Mouse (Mus musculus) liver, adult (tissue): ENCODE measurements around the gene Inhbe.

Source experiments
- GATA4 ChIP-seq: IDR thresholded peaks from 2 replicates; pipeline ENCODE4 v1.6.1; 2014; ENCODE audit warnings: mild to moderate bottlenecking, low read length; ENCODE audit not compliant: insufficient replicate concordance

Inhbe gene

DNA sequence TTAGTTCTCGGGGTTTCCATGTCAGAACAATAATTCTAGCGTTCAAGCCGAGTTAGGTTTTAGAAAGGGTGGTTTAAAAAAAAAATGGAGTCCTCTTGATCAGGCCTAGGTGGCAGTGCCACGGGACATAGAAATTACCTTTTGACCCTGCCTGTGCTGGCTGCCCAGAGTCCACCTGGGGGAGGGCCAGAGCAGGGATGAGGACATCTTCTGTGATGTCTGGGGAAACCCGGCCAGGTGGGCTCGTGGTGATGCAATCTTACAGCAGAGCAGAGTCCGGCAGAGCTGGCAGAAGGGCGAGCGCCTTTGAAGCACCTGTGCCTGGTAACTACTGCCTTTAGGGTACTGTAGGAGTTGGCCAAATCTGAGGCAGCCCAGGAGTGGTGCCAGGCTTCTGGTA is 2.0 kb downstream of the Inhbe start:
- TF ChIP-seq GATA4 = no peak

DNA sequence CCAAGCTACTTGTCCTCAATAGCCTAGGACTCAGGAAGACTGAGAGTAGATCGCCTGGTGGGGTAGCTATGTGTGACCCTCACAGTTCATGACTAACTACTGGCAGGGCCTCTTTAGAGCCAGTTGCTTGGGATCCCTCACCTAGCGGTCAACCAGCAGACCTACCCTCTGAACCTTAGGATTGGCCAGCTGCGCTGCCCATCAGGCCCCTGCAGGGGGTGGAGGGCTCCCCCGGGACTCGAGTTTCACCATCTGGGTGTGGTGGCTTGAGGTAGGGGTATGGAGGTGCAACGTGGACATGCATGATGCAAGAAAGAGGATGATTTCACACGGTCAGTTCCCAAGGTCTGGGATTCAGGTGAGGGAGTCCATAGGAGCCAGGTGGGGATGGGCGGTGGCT is 2.5 kb downstream of the Inhbe start:
- no peak for TF ChIP-seq GATA4

DNA sequence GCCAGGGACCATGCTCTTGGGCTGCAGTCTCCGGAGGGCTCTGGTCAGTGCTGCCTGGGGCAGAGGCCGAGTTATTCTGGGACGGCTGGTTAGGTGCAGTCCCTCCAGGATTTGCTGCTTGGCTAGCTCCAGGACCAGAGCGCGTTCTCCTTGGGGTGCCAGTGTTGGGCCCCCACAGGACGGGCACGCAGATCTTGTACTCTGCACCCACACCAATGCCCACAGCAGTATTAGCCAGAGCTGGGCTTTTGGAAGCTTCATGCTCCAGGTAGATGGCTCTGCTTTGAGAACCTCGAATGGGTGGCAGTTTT is 3.0 kb downstream of the Inhbe start:
- no peak for TF ChIP-seq GATA4

DNA sequence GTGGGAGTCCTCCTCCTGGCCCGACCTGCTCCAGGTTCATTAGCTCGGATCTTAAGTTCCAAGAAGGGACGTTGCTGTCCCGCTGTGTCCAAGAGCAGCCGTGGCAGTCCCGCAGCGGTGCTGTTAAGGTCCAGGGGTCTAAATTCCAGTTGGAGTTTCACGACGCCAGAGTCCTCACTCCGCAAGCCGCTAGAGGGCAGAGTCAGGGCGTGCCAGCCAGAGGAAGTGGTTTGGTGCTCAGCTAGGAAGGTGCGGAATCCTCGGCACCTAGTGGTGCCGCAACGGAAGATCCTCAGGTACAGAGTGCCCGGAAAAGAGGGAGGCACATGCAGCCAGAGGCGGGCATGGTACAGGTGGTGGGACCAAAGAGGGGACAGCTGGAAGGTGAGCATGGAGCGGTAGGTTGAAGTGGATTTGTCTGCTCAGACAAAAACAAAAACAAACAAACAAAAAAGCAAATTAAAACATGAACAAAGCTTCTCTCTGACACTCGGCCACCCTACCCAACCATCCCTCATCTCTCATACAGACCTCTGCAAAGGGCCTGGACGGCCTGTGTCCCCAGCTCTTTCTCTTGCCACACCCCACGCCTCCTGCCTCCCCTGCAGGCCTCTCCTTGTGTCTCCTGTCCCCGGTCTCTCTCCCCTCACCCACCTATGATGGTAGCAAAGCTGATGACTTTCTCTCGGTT is 3.5 kb downstream of the Inhbe start:
- TF ChIP-seq GATA4 = no peak

DNA sequence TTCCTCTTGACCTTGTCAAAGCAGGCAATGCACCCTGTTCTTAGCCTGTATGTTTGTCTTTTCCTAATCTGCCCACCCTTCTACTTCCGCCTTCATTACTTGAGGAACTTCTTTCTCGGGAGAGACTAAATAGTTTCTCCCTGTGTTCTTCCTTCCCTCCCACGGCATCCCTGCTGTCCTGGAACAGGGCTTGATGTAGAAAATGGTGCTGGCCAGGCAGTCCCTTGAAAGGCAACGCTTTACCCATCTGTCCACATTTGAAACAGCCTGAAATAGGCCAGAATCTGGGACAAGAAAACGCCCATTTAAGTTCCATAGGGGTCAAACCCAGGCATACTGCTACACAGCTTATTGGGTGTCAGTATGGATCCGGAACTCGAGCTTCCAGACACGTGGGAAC is 4.4 kb downstream of the Inhbe start:
- TF ChIP-seq GATA4 = no peak

DNA sequence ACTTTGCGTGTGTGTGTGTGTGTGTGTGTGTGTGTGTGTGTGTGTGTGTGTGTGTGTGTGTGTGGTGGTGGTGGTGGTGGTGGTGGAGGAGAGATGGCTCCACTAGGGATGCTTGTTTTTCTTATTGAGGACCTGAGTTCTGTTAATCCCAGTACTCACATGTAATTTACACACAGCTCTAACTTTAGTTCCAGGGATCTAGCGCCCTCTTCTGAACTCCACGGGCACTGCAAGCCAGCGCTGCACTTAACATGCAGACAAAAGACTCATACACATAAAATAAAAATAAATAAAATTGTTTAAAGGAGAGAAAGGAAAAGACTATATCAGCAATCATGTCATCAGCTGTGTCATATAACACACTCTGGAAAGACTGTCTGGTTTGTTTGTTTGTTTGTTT is 5.3 kb downstream of the Inhbe start:
- TF ChIP-seq GATA4 = no peak

DNA sequence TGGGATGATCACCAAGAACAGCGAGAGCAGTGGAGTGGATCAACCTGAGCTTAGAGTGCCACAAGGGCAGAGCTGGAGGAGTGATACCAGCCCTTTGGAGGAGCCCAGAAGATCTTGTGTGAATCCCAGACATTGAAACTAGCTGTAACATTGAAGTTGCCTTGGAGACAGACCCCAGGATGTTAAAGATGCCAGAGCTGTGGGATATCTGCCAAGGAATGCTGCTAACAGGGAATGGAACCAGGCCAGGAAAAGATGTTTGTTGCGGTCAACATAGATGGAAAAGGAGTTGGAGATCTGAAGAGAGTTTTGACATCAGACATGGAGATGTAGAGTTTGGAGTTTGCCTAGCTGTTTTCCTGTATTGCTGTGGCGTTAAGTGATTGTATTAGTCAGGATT is 8.0 kb downstream of the Inhbe start:
- no peak for TF ChIP-seq GATA4

DNA sequence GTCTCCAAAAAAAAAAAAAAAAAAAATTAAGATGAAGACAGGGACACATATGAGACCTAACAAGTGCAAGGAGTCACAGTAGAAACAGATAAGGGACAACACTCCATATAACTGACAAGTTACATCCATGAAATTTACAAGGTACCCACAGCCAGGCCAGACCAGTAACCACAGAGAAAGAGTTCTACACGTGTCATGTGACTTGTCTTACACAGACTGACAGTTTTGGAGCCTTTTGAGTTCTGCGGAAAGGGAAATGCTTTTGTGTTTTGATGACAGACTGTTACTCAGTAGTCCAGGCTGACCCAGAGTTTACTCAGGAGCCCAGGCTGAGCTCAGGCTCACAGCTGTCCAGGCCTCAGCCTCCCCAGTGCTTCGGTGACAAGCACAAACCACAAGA is 11.2 kb downstream of the Inhbe start:
- no peak for TF ChIP-seq GATA4

DNA sequence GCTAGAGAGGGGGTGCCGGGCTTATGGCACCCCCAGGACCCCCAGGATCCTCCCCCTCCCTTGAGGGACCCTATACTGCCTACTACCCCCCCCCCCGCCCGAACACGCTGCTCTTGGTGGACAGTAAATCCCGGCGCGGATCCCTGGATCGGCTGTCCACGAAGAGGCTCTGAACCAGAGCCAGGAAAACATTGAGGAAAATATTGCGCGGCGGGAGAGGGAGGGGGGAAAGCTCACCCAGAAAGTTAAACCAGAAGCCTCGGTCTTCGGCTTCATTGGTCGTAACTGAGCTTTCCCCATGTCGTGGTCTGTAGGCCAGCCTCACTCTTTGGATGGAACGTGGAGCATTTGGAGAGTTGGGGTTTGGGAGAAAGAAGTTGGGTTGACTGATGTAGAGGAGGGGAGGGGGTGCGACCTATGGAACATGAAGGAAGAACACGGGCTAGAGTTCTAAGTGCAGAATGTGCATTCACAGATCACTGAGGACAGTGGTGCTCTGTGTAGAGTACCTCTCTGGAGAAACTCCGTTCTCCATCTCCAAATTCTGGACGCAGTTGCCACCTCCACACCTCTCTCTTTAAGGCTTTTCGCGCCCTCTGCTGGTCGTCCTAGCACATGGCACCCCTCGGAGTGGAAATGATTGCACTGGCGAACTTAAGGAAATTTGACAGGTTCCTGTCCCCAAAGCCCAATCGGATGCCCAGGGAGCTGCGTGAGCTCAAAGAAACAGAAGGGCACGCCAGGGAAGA is 12.1 kb downstream of the Inhbe start, which contains the start of gene Gli1:
Gene Gli1 (minus strand): TSS at position 84 of the 749 bp plus-strand sequence.
- no peak for TF ChIP-seq GATA4

DNA sequence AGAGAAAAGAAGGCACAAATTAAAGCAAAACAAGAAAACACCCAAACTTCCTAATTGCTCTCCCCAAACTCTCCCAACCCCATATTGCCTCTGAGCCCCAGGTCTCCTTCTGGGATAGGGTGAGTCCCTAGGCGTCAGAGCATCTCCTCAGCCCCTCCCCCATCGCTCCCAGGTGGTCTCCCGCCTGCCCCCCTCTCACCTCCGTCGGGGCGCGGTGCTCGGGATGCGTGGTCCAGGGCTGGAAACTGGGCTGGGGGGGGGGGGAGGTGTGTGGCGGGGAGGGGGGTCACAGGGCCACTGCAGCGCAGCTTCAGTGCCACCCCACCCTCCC is 12.9 kb downstream of the Inhbe start:
- TF ChIP-seq GATA4 = no peak

DNA sequence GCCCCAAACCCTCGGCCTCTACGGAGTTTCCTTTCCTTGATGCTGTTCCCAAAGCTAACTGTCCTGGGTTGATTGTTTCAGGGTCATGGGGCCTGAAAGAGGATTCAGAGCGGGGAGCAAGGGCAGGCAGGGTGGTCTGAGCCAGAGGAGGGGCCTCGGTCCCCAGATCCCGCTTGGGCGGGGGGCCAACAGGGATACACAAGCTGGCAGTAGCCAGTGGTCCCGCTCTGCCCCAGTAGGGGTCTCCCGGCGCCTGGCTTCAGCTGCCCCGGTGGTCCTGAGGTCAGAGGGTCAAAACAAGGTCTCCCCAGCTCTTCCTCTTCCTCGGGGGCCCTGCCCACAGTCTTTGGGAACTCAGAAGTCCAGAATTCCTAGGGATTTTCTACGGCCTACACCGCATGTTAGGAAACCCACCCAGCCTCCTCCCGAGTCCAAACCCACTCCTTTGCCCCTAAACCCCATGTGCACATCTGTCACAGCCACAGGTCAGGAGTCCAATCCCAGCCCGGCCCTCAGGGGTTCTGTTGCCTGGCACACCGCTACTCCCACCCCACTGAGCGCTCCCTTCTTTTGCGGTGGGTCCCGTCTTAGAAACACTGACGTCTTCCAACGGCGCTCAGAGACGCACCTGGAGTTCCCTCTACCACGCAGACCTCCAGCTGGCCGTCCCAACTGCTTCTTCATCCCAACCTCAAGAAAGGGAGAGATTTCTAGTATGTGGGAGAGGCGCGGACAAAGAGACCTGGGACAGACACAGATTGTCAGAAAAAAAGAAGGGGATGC is 13.4 kb downstream of the Inhbe start:
- TF ChIP-seq GATA4 = no peak

DNA sequence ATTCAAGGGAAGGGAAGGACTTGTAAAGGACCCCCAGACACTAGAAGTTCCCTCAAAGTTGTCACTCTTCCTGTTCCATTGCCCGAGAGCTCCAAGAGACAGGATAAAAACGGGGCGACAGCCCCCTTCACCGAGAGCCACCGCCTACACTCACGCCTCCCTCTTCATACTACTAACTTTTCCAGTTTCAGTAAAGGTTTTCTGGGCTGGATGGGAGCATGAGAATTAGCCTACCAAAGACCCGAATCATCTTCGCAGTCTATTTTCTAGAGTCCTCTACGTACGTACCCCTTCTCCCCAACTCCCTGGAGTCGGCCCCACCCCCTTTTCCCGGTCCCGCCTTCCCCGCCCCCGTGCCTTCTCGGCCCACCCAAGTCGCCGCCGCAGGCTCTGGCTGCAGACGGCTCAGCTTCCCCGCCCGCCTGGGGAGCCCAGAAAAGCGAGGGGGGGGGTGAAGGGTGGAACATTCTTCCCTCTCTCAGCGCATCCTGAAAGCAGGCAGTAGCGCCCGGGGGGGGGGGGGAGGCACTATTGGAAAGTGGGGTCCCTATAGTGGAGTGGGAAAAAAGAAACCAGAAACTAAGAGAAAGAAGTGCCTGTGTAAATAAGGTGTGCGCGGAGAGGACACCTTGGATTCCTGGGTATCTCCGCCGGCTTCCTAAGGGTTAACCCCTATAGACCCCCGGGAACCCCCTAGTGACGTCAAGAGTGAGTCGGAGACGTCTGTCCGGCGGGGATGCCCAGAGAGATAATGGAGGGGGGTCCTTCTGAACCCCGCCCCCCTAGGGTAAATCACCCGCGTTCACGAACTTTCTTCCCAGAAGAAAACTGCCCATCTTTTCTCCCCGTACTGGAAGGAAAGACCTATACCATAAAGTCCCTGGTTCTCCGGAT is 14.3 kb downstream of the Inhbe start:
- TF ChIP-seq GATA4 = no peak

DNA sequence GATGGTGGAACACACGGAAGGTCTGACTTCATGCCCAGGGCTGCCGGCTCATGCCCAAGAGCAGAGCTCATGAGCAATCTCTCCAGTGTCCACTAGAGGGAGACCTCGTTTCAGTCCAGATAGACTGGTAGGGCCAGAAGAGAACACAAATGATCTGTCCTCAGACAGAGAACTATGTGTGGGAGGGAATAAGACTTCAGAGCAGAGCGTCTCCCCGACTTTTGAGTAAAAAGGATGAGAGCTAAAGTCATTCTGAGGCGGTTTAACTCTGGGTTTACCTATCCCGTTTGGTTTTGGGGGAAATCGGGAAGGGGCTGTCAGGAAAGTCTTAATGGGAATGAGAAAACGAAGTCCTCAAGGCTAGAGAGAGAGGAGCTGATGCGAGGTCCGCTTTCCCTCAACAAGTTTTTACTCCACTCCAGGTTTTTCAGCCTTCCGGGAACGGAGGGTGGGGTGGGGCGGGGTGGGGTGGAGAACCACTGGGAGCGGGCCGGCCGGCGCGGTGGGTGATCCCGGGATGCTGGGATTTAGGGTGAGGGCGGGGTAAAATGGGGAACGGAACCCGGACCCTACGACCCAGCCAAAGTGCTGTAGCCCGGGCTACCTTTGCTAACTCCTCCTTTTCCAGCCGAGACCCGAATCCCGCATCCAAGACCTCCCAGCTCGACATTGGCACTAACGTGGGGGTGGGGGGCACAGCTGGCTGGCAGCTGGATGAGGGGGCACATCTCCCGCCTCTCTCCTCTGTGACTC is 15.1 kb downstream of the Inhbe start:
- TF ChIP-seq GATA4 = no peak

DNA sequence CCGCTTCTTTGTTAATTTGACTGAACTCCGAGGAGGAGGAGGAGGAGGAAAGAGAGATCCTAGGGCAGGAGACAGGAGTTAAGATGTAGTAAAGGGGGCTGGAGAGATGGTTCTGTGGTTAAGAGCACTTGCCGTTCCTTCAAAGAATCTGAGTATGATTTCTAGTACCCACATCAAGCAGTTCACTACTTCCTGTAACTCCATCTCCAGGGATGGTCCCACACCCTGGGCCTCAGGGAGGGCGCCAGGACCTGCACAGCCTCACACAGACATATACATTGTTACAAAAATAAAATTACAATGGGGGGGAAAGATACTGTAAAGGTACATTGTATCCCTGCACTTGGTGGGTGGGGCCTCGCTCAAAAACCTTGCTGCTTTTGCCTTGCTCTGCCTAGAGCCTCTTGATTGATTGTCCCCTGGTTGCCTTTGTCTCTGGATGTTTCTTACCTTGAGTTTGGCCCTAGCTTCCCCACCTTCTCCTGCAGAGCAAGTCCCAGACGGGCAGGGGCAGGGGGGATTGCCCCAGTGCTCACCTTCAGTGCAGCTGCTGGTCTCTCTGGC is 16.6 kb downstream of the Inhbe start:
- TF ChIP-seq GATA4 = no peak

DNA sequence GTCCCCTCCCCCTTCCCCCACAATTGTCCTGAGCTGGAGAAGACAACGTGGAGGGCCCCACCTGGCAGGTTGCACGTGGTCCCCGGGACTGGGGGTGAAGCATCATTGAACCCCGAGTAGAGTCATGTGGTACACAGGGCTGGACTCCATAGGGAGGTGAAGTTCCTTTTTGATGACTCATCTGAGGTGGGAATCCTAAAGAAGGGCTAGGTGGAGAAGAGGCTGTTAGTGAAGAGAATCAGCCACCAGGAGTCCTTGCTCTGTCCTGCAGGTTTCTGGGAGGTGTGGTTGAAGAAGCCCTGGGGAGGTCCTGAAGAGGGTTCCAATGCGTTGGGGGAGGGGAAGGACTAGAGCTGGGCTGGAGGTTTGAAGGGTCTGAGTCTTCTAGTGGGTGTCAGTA is 17.3 kb downstream of the Inhbe start:
- no peak for TF ChIP-seq GATA4

DNA sequence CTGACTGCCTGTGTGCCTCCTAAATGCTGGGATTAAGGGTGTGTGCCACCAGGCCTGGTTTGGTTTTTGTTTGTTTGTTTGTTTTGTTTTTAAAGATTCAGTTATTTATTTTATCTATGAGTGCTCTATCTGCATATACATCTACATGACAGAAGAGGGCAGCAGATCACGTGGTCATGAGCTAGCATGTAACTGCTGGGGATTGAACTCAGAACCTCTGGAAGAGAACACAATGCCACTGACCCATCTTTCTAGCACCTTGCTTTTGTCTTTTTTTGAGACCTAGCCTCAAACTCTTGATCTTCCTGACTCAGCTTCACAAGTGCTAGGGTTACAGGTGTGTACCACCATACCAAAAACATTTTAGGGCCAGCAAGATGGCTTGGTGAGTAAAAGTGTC is 18.9 kb downstream of the Inhbe start:
- no peak for TF ChIP-seq GATA4
